Mouse (Mus musculus): ENCODE results near the gene Hnrnpf. TPM values are rescaled to one million over a fixed set of nuclear protein-coding genes. Genes with fewer than 3 reads are reported as not detected.
"Not testable (repeated sequence)": the region's sequence is repeated elsewhere in the genome, so short reads cannot be mapped to it uniquely, and the experiment has no call there.

Gene Hnrnpf
- polyA plus RNA-seq, 1 experiment from 2014 or later, result 619 TPM

DNA sequence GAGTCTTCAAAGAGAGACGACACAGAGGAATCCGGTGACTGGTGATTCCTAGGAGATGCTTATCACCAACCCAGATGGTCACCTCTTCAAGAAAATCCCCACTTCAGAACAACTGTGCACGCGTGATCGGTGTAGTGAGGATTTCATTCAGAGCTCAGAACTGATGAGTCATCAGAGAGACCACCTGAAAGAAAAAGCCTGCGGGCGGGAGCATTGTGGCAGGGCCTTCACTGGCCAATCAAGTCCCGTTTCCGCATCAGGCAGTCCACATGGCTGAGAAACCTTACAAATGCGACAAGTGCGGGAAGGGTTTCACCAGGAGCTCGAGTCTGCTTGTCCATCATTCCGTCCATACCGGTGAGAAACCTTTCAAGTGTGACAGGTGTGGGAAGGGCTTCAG, 29.1 kb upstream of the Hnrnpf start:
- H3K4me3 ChIP-seq (ENCODE audit: low read depth, low read length), result no peak overlapping the region
- 79% methylated on average over 14 of the region's 14 CpGs for WGBS
- H3K9ac ChIP-seq (ENCODE audit: low read depth, low read length), result no peak overlapping the region
- no peak for ATAC-seq (ENCODE audit: low FRiP score)
- no peak overlapping the region for H3K27ac ChIP-seq (ENCODE audit: low read depth, low read length)
- H3K4me1 ChIP-seq (replicated peaks; ENCODE audit: control insufficient read depth, insufficient read depth, low read length), result no peaks in the 10 kb centered on the region
- no peaks in the 10 kb centered on the region for H3K27me3 ChIP-seq (ENCODE audit: control insufficient read depth, insufficient read depth, low read length)
- no peaks in the 10 kb centered on the region for H3K9me3 ChIP-seq (ENCODE audit: control insufficient read depth, low read length)
- H3K4me2 ChIP-seq (replicated peaks; ENCODE audit: low read depth, low read length), result no peak overlapping the region
- no peaks in the 10 kb centered on the region for H3K36me3 ChIP-seq (ENCODE audit: control insufficient read depth, insufficient read depth, low read length)
- DNase-seq (ENCODE audit: low spot score), result no peak

DNA sequence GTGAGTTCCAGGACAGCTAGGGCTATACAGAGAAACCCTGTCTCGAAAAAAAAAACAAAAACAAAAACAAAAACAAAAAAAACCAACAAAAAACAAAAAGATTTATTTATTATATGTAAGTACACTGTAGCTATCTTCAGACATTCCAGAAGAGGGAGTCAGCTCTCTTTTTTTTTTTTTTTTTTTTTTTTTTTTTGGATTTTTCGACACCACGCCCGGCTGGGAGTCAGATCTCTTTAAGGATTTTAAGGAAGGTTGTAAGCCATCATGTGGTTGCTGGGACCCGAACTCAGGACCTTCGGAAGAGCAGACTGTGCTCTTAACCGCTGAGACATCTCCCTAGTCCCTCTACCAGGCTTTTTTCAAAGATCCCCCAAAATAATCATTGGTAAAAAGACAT, 26.7 kb upstream of the Hnrnpf start:
- not testable (repeated sequence) for H3K27ac ChIP-seq (ENCODE audit: low read depth, low read length); DNase-seq (ENCODE audit: low spot score); H3K36me3 ChIP-seq (ENCODE audit: control insufficient read depth, insufficient read depth, low read length); H3K27me3 ChIP-seq (ENCODE audit: control insufficient read depth, insufficient read depth, low read length); H3K9me3 ChIP-seq (ENCODE audit: control insufficient read depth, low read length); H3K4me2 ChIP-seq (replicated peaks; ENCODE audit: low read depth, low read length); H3K9ac ChIP-seq (ENCODE audit: low read depth, low read length); H3K4me3 ChIP-seq (ENCODE audit: low read depth, low read length); H3K4me1 ChIP-seq (replicated peaks; ENCODE audit: control insufficient read depth, insufficient read depth, low read length); ATAC-seq (ENCODE audit: low FRiP score)
- 93% methylated on average over 7 of the region's 7 CpGs for WGBS

DNA sequence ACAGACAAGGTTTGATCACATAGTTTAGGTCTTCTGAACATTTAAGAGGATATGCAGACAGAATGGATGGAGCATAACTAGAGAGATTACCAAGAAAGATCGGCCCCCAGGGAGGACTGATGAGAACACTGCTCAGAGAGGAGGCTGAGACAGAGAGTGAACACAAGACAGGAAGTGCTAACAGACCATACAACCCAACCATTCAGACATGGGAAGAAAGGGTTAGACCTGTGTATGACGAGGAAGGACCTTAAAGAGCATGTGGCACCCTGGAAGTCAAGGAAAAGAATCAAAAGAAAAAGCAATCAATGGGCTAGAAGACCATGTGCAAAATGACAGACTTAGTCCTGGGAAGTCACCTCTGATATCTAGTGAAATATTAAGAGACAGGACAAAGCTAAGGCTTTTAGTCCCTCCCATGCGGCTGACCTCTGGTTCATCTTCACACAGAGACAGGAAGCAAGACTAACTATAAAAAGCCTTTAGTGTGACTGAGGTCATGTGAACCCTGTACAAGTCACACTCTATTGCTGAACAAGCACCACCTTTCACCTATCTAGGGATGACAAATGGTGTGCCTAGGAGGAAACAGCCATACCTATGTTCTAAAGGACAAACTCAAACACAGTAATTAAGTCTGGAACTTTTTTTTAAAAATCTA, 25.4 kb upstream of the Hnrnpf start:
- Histone ChIP-seq H3K9ac (ENCODE audit: low read depth, low read length) (no peak overlapping the region), H3K27me3 (ENCODE audit: control insufficient read depth, insufficient read depth, low read length) (no peaks in the 10 kb centered on the region), H3K36me3 (ENCODE audit: control insufficient read depth, insufficient read depth, low read length) (no peaks in the 10 kb centered on the region), H3K9me3 (ENCODE audit: control insufficient read depth, low read length) (no peaks in the 10 kb centered on the region), H3K27ac (ENCODE audit: low read depth, low read length) (no peak overlapping the region), H3K4me2 (replicated peaks; ENCODE audit: low read depth, low read length) (no peak overlapping the region), H3K4me1 (replicated peaks; ENCODE audit: control insufficient read depth, insufficient read depth, low read length) (no peaks in the 10 kb centered on the region), H3K4me3 (ENCODE audit: low read depth, low read length) (no peak overlapping the region)
- no peak for ATAC-seq (ENCODE audit: low FRiP score)
- DNase-seq (ENCODE audit: low spot score), result no peak
- WGBS, result 88% methylated on average over 3 of the region's 3 CpGs

DNA sequence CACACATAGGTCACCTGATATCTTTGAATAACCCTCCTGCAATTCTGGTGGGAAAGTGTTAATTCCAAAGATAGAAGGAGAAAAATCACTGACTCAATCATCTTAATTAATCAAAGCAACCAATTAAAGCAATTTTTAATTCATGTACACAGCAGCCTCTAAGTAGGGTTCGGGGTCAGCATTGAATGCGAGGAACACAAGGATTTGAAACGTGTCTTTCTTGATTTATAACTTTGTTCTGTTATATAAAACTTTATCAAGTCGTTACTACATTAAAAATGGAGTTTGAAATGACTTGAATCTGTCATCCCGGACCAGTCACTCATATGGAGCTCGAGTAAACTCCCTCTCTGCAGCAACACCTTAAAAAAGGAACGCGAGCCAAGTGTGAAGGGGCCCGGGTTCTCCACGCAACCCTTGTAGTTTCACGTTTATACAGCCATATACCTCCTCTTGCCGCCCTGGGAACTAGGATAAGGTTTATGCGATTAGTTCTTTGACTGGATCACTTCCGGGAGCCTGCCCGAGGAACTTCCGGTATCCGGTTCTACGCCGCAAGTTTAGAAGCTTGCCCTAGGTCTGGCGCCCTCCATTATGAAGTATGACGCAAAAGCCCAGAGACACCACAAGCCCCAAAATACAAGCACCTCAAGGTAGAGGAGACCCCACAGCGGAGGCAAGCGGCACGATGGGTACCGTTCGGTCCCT, 21.3 kb upstream of the Hnrnpf start:
- H3K36me3 ChIP-seq (ENCODE audit: control insufficient read depth, insufficient read depth, low read length), result no peaks in the 10 kb centered on the region
- H3K4me2 ChIP-seq (replicated peaks; ENCODE audit: low read depth, low read length), result peak overlapping the region; percentile 59
- peak; percentile 86; the same call in 1 of the 2 replicates for ATAC-seq (ENCODE audit: low FRiP score)
- WGBS, result 11% methylated on average over 26 of the region's 26 CpGs
- no peaks in the 10 kb centered on the region for H3K4me1 ChIP-seq (replicated peaks; ENCODE audit: control insufficient read depth, insufficient read depth, low read length)
- H3K4me3 ChIP-seq (ENCODE audit: low read depth, low read length), result peak overlapping the region; percentile 44
- peak overlapping the region; percentile 80 for H3K9ac ChIP-seq (ENCODE audit: low read depth, low read length)
- H3K27ac ChIP-seq (ENCODE audit: low read depth, low read length), result peak overlapping the region; percentile 97
- peak; percentile 89 for DNase-seq (ENCODE audit: low spot score)
- no peaks in the 10 kb centered on the region for H3K9me3 ChIP-seq (ENCODE audit: control insufficient read depth, low read length)
- H3K27me3 ChIP-seq (ENCODE audit: control insufficient read depth, insufficient read depth, low read length), result no peaks in the 10 kb centered on the region

DNA sequence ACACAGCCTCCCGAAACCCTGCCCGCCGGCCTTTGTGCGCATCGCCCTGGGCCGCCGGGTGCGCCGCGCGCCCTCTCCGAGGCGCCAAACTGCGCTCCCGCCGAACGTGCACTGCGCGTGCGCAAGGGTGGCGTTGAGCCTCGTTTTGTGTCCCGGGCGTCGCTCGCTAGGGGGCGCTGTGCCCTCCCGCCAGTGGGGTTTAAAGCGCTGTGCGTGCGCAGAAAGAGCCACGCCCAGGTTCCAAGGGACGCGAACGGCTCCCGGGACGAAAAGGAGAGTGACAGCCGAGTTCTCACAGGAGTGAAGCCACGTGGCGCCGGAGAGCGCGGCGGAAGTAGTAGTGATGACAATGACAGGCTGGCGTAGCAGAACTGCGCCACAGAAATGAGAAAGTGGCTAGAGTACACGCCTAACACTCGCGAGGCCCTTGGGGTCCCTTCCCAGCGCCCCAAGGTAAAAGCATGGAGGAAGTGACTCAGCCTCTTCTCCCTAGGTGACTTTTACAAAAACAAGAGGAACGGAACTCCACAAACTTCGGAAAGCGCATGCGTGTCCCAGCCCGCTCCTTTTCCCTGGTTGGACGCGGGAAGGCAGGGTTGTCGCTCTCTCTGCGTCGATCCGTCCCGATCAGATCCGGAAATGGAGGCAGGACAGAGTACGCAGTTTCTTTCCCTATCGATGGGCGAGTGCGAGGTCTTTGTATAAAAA, 20.6 kb upstream of the Hnrnpf start:
- peak overlapping the region; percentile 97 for H3K27ac ChIP-seq (ENCODE audit: low read depth, low read length)
- H3K4me2 ChIP-seq (replicated peaks; ENCODE audit: low read depth, low read length), result peak overlapping the region; percentile 59
- H3K9me3 ChIP-seq (ENCODE audit: control insufficient read depth, low read length), result no peaks in the 10 kb centered on the region
- no peaks in the 10 kb centered on the region for H3K36me3 ChIP-seq (ENCODE audit: control insufficient read depth, insufficient read depth, low read length)
- H3K9ac ChIP-seq (ENCODE audit: low read depth, low read length), result peak overlapping the region; percentile 80
- DNase-seq (ENCODE audit: low spot score) (peak; percentile 100), ATAC-seq (ENCODE audit: low FRiP score) (peak; percentile 95)
- under 1% methylated on average over 67 of the region's 67 CpGs for WGBS
- no peaks in the 10 kb centered on the region for H3K4me1 ChIP-seq (replicated peaks; ENCODE audit: control insufficient read depth, insufficient read depth, low read length)
- no peaks in the 10 kb centered on the region for H3K27me3 ChIP-seq (ENCODE audit: control insufficient read depth, insufficient read depth, low read length)
- peak overlapping the region; percentile 44 for H3K4me3 ChIP-seq (ENCODE audit: low read depth, low read length)

DNA sequence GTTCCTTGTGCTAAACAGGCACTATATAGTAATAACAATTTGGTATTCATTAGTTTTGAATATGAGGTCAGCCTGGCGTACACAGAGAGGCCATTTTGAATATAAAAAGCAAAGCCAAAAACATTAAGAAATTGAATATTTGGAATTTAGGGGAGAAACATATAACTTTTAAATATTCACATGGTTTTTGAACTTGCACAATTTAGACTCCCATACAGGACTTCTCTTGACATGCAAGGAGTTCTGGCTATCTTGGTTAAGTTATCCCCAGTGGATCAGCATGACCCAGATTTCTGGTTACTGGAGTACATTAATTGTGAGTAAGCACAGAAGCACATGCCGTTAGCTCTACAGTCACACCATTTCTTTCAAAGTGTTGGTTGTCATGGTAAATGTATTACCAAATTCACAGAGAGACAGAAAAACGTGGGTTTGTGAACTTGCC, 19.7 kb upstream of the Hnrnpf start:
- peak overlapping the region; percentile 44 for H3K4me3 ChIP-seq (ENCODE audit: low read depth, low read length)
- no peaks in the 10 kb centered on the region for H3K4me1 ChIP-seq (replicated peaks; ENCODE audit: control insufficient read depth, insufficient read depth, low read length)
- no peaks in the 10 kb centered on the region for H3K27me3 ChIP-seq (ENCODE audit: control insufficient read depth, insufficient read depth, low read length)
- peak; percentile 27 for DNase-seq (ENCODE audit: low spot score)
- no peaks in the 10 kb centered on the region for H3K36me3 ChIP-seq (ENCODE audit: control insufficient read depth, insufficient read depth, low read length)
- peak overlapping the region; percentile 97; the same call in 1 of the 2 replicates for H3K27ac ChIP-seq (ENCODE audit: low read depth, low read length)
- 61% methylated on average over 3 of the region's 3 CpGs for WGBS
- no peak for ATAC-seq (ENCODE audit: low FRiP score)
- peak overlapping the region; percentile 59 for H3K4me2 ChIP-seq (replicated peaks; ENCODE audit: low read depth, low read length)
- H3K9ac ChIP-seq (ENCODE audit: low read depth, low read length), result peak overlapping the region; percentile 61; the same call in 1 of the 2 replicates
- no peaks in the 10 kb centered on the region for H3K9me3 ChIP-seq (ENCODE audit: control insufficient read depth, low read length)

DNA sequence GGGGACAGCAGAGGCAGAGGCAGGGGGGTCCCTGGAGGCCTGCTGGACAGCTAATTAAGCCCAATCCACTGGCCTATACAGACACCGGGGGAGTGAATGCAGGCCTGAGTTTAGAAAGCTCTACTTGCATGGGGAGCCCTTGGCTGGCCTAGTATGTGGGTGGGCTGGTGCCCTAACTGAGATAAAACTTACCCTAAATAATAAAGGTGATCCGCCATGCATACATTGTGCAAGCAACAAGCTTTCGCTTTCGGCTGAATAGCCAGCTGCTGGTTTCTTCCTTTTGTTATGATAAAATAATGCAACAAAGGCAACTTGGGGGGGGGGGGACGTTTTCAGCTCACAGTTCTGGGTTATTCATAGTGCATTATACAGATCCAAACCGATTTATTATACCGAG, 18.9 kb upstream of the Hnrnpf start:
- no peak overlapping the region for H3K4me3 ChIP-seq (ENCODE audit: low read depth, low read length)
- no peak overlapping the region for H3K4me2 ChIP-seq (replicated peaks; ENCODE audit: low read depth, low read length)
- no peak overlapping the region for H3K27ac ChIP-seq (ENCODE audit: low read depth, low read length)
- 50% methylated on average over 7 of the region's 7 CpGs for WGBS
- H3K27me3 ChIP-seq (ENCODE audit: control insufficient read depth, insufficient read depth, low read length), result no peaks in the 10 kb centered on the region
- no peaks in the 10 kb centered on the region for H3K36me3 ChIP-seq (ENCODE audit: control insufficient read depth, insufficient read depth, low read length)
- ATAC-seq (ENCODE audit: low FRiP score) (no peak), DNase-seq (ENCODE audit: low spot score) (peak; percentile 2)
- H3K9me3 ChIP-seq (ENCODE audit: control insufficient read depth, low read length), result no peaks in the 10 kb centered on the region
- no peak overlapping the region for H3K9ac ChIP-seq (ENCODE audit: low read depth, low read length)
- no peaks in the 10 kb centered on the region for H3K4me1 ChIP-seq (replicated peaks; ENCODE audit: control insufficient read depth, insufficient read depth, low read length)

DNA sequence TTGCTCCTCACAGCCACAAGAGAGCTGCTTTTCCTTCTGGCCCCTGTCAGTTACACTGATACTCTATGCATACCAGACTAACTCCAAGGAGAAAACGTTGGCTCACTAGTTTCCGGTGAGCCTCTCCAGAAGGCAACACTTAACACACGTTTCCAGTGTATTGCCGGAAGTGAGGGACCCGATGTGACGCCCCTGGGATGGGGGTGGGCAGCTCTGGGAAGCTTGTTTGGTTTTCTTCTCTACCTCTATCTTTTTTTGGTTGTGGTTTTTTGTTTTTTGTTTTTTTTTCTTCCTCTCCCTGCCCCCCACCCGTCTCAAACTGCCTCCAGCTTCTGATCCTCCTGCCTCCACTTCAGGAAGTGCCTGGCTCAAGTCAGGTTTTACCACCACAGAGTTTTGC, 18.1 kb upstream of the Hnrnpf start:
- DNase-seq (ENCODE audit: low spot score) (no peak), ATAC-seq (ENCODE audit: low FRiP score) (no peak)
- Histone ChIP-seq H3K27me3 (ENCODE audit: control insufficient read depth, insufficient read depth, low read length) (no peaks in the 10 kb centered on the region), H3K9me3 (ENCODE audit: control insufficient read depth, low read length) (no peaks in the 10 kb centered on the region), H3K9ac (ENCODE audit: low read depth, low read length) (no peak overlapping the region), H3K27ac (ENCODE audit: low read depth, low read length) (no peak overlapping the region), H3K36me3 (ENCODE audit: control insufficient read depth, insufficient read depth, low read length) (no peaks in the 10 kb centered on the region), H3K4me2 (replicated peaks; ENCODE audit: low read depth, low read length) (no peak overlapping the region), H3K4me1 (replicated peaks; ENCODE audit: control insufficient read depth, insufficient read depth, low read length) (no peaks in the 10 kb centered on the region), H3K4me3 (ENCODE audit: low read depth, low read length) (no peak overlapping the region)
- WGBS, result 72% methylated on average over 7 of the region's 7 CpGs
